ENCODE assay signal across 14 mouse cellular contexts in the genomic region with DNA sequence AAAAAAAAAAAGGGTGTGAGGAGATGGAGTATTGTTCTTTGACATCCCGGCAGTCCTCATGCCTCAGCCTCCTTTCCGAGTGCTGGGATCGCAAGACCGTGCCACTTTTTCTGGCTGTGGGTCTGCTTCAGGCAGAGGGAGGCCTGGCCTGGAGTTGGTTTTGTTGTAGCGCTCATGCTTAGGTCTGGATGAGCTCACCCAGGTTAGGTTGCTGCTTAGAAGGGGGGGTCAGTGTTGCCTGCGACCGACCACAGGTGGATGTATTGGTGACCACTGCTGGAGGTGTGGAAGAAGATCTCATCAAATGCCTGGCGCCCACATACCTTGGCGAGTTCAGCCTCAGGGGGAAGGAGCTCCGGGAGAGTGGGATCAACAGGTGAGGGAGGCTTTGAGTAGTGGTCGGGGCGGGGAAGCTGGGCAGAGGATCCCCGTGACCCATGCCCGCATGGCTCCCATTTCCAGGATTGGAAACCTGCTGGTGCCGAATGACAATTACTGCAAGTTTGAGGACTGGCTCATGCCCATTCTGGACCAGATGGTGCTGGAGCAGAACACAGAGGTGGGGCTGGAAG. TPM values are rescaled to one million over a fixed set of nuclear protein-coding genes. Genes with fewer than 3 reads are reported as not detected.
DNase-seq lines count a peak whose midpoint lies in the region; ATAC-seq and TF ChIP-seq lines count a peak whose summit lies in the region.
"Had no signal": no experiment of that assay in that cellular context is flagged by ENCODE, and none has a peak within 500 bp of the region (broad histone marks: within the 10 kb centered on the region; RNA-seq: fewer than 3 reads in every experiment).

No protein-coding gene starts in this region.

- TF ChIP-seq POLR2A in embryonic fibroblast, embryonic 13.5 days (IDR thresholded peaks at IDR 0.05; ENCODE audit: low read depth, low read length): no peak

- H3K27me3 ChIP-seq in forebrain, embryonic 12.5 days: no peaks in the 10 kb centered on the region
- H3K27me3 ChIP-seq in forebrain, embryonic 14.5 days (replicated peaks; ENCODE audit: control insufficient read depth, insufficient read depth, low read length): no peaks in the 10 kb centered on the region
- H3K27me3 ChIP-seq in lung, embryonic 14.5 days (ENCODE audit: insufficient read depth, low read length): no peaks in the 10 kb centered on the region
- no peaks in the 10 kb centered on the region for H3K27me3 ChIP-seq in midbrain, postnatal 0 days (ENCODE audit: insufficient read depth, low read length)

- H3K9me3 ChIP-seq in forebrain, embryonic 12.5 days: no peaks in the 10 kb centered on the region
- no peaks in the 10 kb centered on the region for H3K9me3 ChIP-seq in forebrain, embryonic 14.5 days (replicated peaks; ENCODE audit: control insufficient read depth, low read length)
- no peaks in the 10 kb centered on the region for H3K9me3 ChIP-seq in lung, embryonic 14.5 days (ENCODE audit: low read depth, low read length)
- H3K9me3 ChIP-seq in midbrain, postnatal 0 days (ENCODE audit: low read length): no peaks in the 10 kb centered on the region

- no peak for DNase-seq in forebrain, embryonic 14.5 days (ENCODE audit: low spot score)
- DNase-seq in lung, embryonic 14.5 days: no peak
- DNase-seq in lung, postnatal 36 days: no peak
- DNase-seq in midbrain, postnatal 0 days (ENCODE audit: low spot score): no peak
- DNase-seq in adrenal gland, postnatal 36 days: no peak
- no peak for DNase-seq in left cerebral cortex, postnatal 25 days (ENCODE audit: low spot score in 2 of 2)
- DNase-seq: B cell, adult 2 months; cerebellum, postnatal 36 days; thymus, postnatal 36 days had no signal

- H3K4me2 ChIP-seq in forebrain, embryonic 12.5 days: peak overlapping the region; percentile 62; the same call in 1 of the 2 replicates
- H3K4me2 ChIP-seq in forebrain, embryonic 14.5 days (ENCODE audit: low read length): no peak overlapping the region
- peak overlapping the region; percentile 81 for H3K4me2 ChIP-seq in lung, embryonic 14.5 days
- H3K4me2 ChIP-seq in midbrain, postnatal 0 days (ENCODE audit: low read depth, low read length, poor library complexity, severe bottlenecking): peak overlapping the region; percentile 47; the same call in 1 of the 2 replicates

- no peak for ATAC-seq in forebrain, embryonic 12.5 days (ENCODE audit: low FRiP score)
- no peak for ATAC-seq in forebrain, embryonic 14.5 days
- no peak for ATAC-seq in lung, embryonic 14.5 days (ENCODE audit: insufficient read depth)
- ATAC-seq in midbrain, postnatal 0 days (ENCODE audit: low FRiP score): no peak

- no peak for TF ChIP-seq CTCF in lung, embryonic 14.5 days (IDR thresholded peaks at IDR 0.05; ENCODE audit: low read depth)
- no peak for TF ChIP-seq CTCF in embryonic fibroblast, embryonic 13.5 days (IDR thresholded peaks at IDR 0.05; ENCODE audit: borderline replicate concordance, insufficient read depth, low read length)
- TF ChIP-seq CTCF in midbrain, postnatal 0 days (IDR thresholded peaks at IDR 0.05): no peak

- 93% methylated on average over 15 of the region's 15 CpGs for WGBS in forebrain, embryonic 12.5 days
- 91% methylated on average over 15 of the region's 15 CpGs for WGBS in forebrain, embryonic 14.5 days
- WGBS in lung, embryonic 14.5 days: 86% methylated on average over 15 of the region's 15 CpGs
- WGBS in midbrain, postnatal 0 days: 95% methylated on average over 15 of the region's 15 CpGs

- H3K27ac ChIP-seq in forebrain, embryonic 12.5 days: no peak overlapping the region
- no peak overlapping the region for H3K27ac ChIP-seq in forebrain, embryonic 14.5 days (ENCODE audit: low read depth, low read length)
- H3K27ac ChIP-seq in lung, embryonic 14.5 days (ENCODE audit: low read depth): no peak overlapping the region
- H3K27ac ChIP-seq in embryonic fibroblast, embryonic 13.5 days (ENCODE audit: insufficient read depth, low read length): 0 out of 2 replicates have a peak overlapping the region, but pooled peaks have one; percentile 14
- H3K27ac ChIP-seq in midbrain, postnatal 0 days (ENCODE audit: low read depth, low read length): no peak overlapping the region

- H3K4me1 ChIP-seq in forebrain, embryonic 12.5 days: peaks cover 19% of the 10 kb centered on the region
- peaks cover 7% of the 10 kb centered on the region for H3K4me1 ChIP-seq in forebrain, embryonic 14.5 days (ENCODE audit: control insufficient read depth, insufficient read depth, low read length)
- peaks cover 6% of the 10 kb centered on the region; the same call in 1 of the 2 replicates for H3K4me1 ChIP-seq in lung, embryonic 14.5 days (ENCODE audit: insufficient read depth)
- peaks cover 5% of the 10 kb centered on the region; the same call in 1 of the 2 replicates for H3K4me1 ChIP-seq in embryonic fibroblast, embryonic 13.5 days (ENCODE audit: control insufficient read depth, insufficient read depth, low read length)
- H3K4me1 ChIP-seq in midbrain, postnatal 0 days (ENCODE audit: insufficient read depth, low read length): no peaks in the 10 kb centered on the region

- intact Hi-C loops in left cerebral cortex, postnatal 25 days (cut with DNase I): no loop called here

- H3K4me3 ChIP-seq in forebrain, embryonic 12.5 days (replicated peaks): no peak overlapping the region
- H3K4me3 ChIP-seq in forebrain, embryonic 14.5 days (ENCODE audit: low read depth, low read length): no peak overlapping the region
- no peak overlapping the region for H3K4me3 ChIP-seq in lung, embryonic 14.5 days (ENCODE audit: low read depth, low read length)
- no peak overlapping the region for H3K4me3 ChIP-seq in embryonic fibroblast, embryonic 13.5 days (ENCODE audit: insufficient read depth, low read length)
- no peak overlapping the region for H3K4me3 ChIP-seq in midbrain, postnatal 0 days (ENCODE audit: low read depth, low read length)

- peaks cover 49% of the 10 kb centered on the region for H3K36me3 ChIP-seq in forebrain, embryonic 12.5 days (replicated peaks)
- peaks cover 48% of the 10 kb centered on the region for H3K36me3 ChIP-seq in forebrain, embryonic 14.5 days (ENCODE audit: control insufficient read depth, insufficient read depth, low read length)
- peaks cover 43% of the 10 kb centered on the region for H3K36me3 ChIP-seq in lung, embryonic 14.5 days (ENCODE audit: insufficient read depth)
- peaks cover 37% of the 10 kb centered on the region for H3K36me3 ChIP-seq in midbrain, postnatal 0 days (ENCODE audit: insufficient read depth, low read length)

- H3K9ac ChIP-seq in forebrain, embryonic 12.5 days: no peak overlapping the region
- no peak overlapping the region for H3K9ac ChIP-seq in forebrain, embryonic 14.5 days (ENCODE audit: low read length)
- H3K9ac ChIP-seq in lung, embryonic 14.5 days: no peak overlapping the region
- H3K9ac ChIP-seq in midbrain, postnatal 0 days (replicated peaks; ENCODE audit: low read length, poor library complexity, severe bottlenecking): no peak overlapping the region

RNA-seq across cellular contexts. Expression of gene Dhps, which starts 1.6 kb away (rescaled TPM):
- 74.2 and 82.3 TPM in 2 replicates for polyA plus RNA-seq in forebrain, embryonic 12.5 days (2016; fragmentation: Nextera tagmentation; extraction: Ambion mirVana)
- 83.4 and 85.3 TPM in 2 replicates for polyA plus RNA-seq in forebrain, embryonic 14.5 days (2014; fragmentation: Nextera tagmentation; extraction: Ambion mirVana)
- 60.3 and 61.5 TPM in 2 replicates for polyA plus RNA-seq in lung, embryonic 14.5 days (2014; fragmentation: Nextera tagmentation; extraction: Ambion mirVana)
- 36.1 and 36.7 TPM in 2 replicates for polyA plus RNA-seq in embryonic fibroblast, embryonic 13.5 days (2011; ENCODE audit: insufficient read length, low read depth, missing spikeins)
- 66.3 and 77.1 TPM in 2 replicates for total RNA-seq in midbrain, postnatal 0 days (2014; rRNA removed)
- 128 and 129 TPM in 2 replicates for polyA plus RNA-seq in midbrain, postnatal 0 days (2015; fragmentation: Nextera tagmentation; extraction: Ambion mirVana)
- total RNA-seq in adrenal gland, postnatal 36 days (2021): 10 to 100 TPM; 32.2 to 32.7 TPM
- total RNA-seq in left cerebral cortex, postnatal 25 days (2021): 10 to 100 TPM; 54.3 to 64.3 TPM

RNA-seq across cellular contexts. Expression of gene Gm5741, which starts 5.3 kb away (rescaled TPM):
- polyA plus RNA-seq in forebrain, embryonic 12.5 days (2016; fragmentation: Nextera tagmentation; extraction: Ambion mirVana): 1.3 TPM in 1 of 2 replicates, not detected in the other
- polyA plus RNA-seq in forebrain, embryonic 14.5 days (2014; fragmentation: Nextera tagmentation; extraction: Ambion mirVana): 0.88 TPM in 1 of 2 replicates, not detected in the other
- polyA plus RNA-seq in lung, embryonic 14.5 days (2014; fragmentation: Nextera tagmentation; extraction: Ambion mirVana): 0.72 TPM in 1 of 2 replicates, not detected in the other
- polyA plus RNA-seq in embryonic fibroblast, embryonic 13.5 days (2011; ENCODE audit: insufficient read length, low read depth, missing spikeins): not detected in 2 replicates
- total RNA-seq in midbrain, postnatal 0 days (2014; rRNA removed): not detected in 2 replicates
- 2.2 TPM in 1 of 2 replicates, not detected in the other for polyA plus RNA-seq in midbrain, postnatal 0 days (2015; fragmentation: Nextera tagmentation; extraction: Ambion mirVana)
- total RNA-seq in adrenal gland, postnatal 36 days (2021): 1 to 10 TPM in 1 of 2 experiments, not detected in 1; 1.2 TPM
- 1 to 10 TPM in 1 of 2 experiments, not detected in 1; 1.4 TPM for total RNA-seq in left cerebral cortex, postnatal 25 days (2021)
- total RNA-seq: hematopoietic stem cell, adult 5-6 weeks; liver, adult 2 months had no signal
- polyA plus RNA-seq: brain, embryonic 14.5 days; liver, adult 2 months had no signal

RNA-seq across cellular contexts. Expression of gene Wdr83os, which starts 7.4 kb away (rescaled TPM):
- 117 and 118 TPM in 2 replicates for polyA plus RNA-seq in forebrain, embryonic 12.5 days (2016; fragmentation: Nextera tagmentation; extraction: Ambion mirVana)
- 147 and 170 TPM in 2 replicates for polyA plus RNA-seq in forebrain, embryonic 14.5 days (2014; fragmentation: Nextera tagmentation; extraction: Ambion mirVana)
- polyA plus RNA-seq in lung, embryonic 14.5 days (2014; fragmentation: Nextera tagmentation; extraction: Ambion mirVana): 155 and 158 TPM in 2 replicates
- polyA plus RNA-seq in embryonic fibroblast, embryonic 13.5 days (2011; ENCODE audit: insufficient read length, low read depth, missing spikeins): 133 and 144 TPM in 2 replicates
- 92.6 and 105 TPM in 2 replicates for total RNA-seq in midbrain, postnatal 0 days (2014; rRNA removed)
- 129 and 137 TPM in 2 replicates for polyA plus RNA-seq in midbrain, postnatal 0 days (2015; fragmentation: Nextera tagmentation; extraction: Ambion mirVana)
- 10 to 100 TPM; 69.1 to 79.6 TPM for total RNA-seq in adrenal gland, postnatal 36 days (2021)
- total RNA-seq in left cerebral cortex, postnatal 25 days (2021): 10 to 100 TPM; 49.8 to 54.5 TPM

RNA-seq across cellular contexts. Expression of gene Wdr83, which starts 8.0 kb away (rescaled TPM):
- polyA plus RNA-seq in forebrain, embryonic 12.5 days (2016; fragmentation: Nextera tagmentation; extraction: Ambion mirVana): 48.2 and 48.8 TPM in 2 replicates
- polyA plus RNA-seq in forebrain, embryonic 14.5 days (2014; fragmentation: Nextera tagmentation; extraction: Ambion mirVana): 49.7 and 50.1 TPM in 2 replicates
- 42.9 and 45.3 TPM in 2 replicates for polyA plus RNA-seq in lung, embryonic 14.5 days (2014; fragmentation: Nextera tagmentation; extraction: Ambion mirVana)
- 19.5 and 22.2 TPM in 2 replicates for polyA plus RNA-seq in embryonic fibroblast, embryonic 13.5 days (2011; ENCODE audit: insufficient read length, low read depth, missing spikeins)
- total RNA-seq in midbrain, postnatal 0 days (2014; rRNA removed): 27.4 and 34.1 TPM in 2 replicates
- polyA plus RNA-seq in midbrain, postnatal 0 days (2015; fragmentation: Nextera tagmentation; extraction: Ambion mirVana): 37.0 and 39.9 TPM in 2 replicates
- 10 to 100 TPM; 20.5 to 25.5 TPM for total RNA-seq in adrenal gland, postnatal 36 days (2021)
- 10 to 100 TPM; 24.2 to 26.3 TPM for total RNA-seq in left cerebral cortex, postnatal 25 days (2021)

RNA-seq across cellular contexts. Expression of gene Man2b1, which starts 9.9 kb away (rescaled TPM):
- polyA plus RNA-seq in forebrain, embryonic 12.5 days (2016; fragmentation: Nextera tagmentation; extraction: Ambion mirVana): 14.9 and 17.8 TPM in 2 replicates
- polyA plus RNA-seq in forebrain, embryonic 14.5 days (2014; fragmentation: Nextera tagmentation; extraction: Ambion mirVana): 10.8 and 14.5 TPM in 2 replicates
- polyA plus RNA-seq in lung, embryonic 14.5 days (2014; fragmentation: Nextera tagmentation; extraction: Ambion mirVana): 32.7 and 33.9 TPM in 2 replicates
- polyA plus RNA-seq in embryonic fibroblast, embryonic 13.5 days (2011; ENCODE audit: insufficient read length, low read depth, missing spikeins): 45.5 and 51.3 TPM in 2 replicates
- 29.7 and 33.7 TPM in 2 replicates for total RNA-seq in midbrain, postnatal 0 days (2014; rRNA removed)
- 18.7 and 19.7 TPM in 2 replicates for polyA plus RNA-seq in midbrain, postnatal 0 days (2015; fragmentation: Nextera tagmentation; extraction: Ambion mirVana)
- 10 to 100 TPM; 38.1 to 45.5 TPM for total RNA-seq in adrenal gland, postnatal 36 days (2021)
- 10 to 100 TPM; 38.8 to 39.3 TPM for total RNA-seq in left cerebral cortex, postnatal 25 days (2021)
